ENCODE assay signal across 20 mouse cellular contexts in genomic region chr17:10465467-10465866, GRCm38 (mm10).
"Had no signal": no experiment of that assay in that cellular context is flagged by ENCODE, and none has a peak within 500 bp of the region (broad histone marks: within the 10 kb centered on the region; RNA-seq: fewer than 3 reads in every experiment).

No protein-coding gene starts in this region.

- H3K4me1 ChIP-seq: intestine, embryonic 15.5 days; kidney, embryonic 15.5 days; liver, embryonic 13.5 days; megakaryocyte, embryonic 14.5 days; midbrain, embryonic 12.5 days; midbrain, embryonic 15.5 days; neural tube, embryonic 12.5 days; neural tube, embryonic 15.5 days had no signal

- ATAC-seq: intestine, embryonic 15.5 days; midbrain, embryonic 15.5 days had no signal

- H3K9me3 ChIP-seq: intestine, embryonic 15.5 days; kidney, embryonic 15.5 days; liver, embryonic 13.5 days; midbrain, embryonic 12.5 days; midbrain, embryonic 15.5 days; neural tube, embryonic 12.5 days; neural tube, embryonic 15.5 days had no signal

- H3K36me3 ChIP-seq: intestine, embryonic 15.5 days; kidney, embryonic 15.5 days; liver, embryonic 13.5 days; midbrain, embryonic 12.5 days; midbrain, embryonic 15.5 days; neural tube, embryonic 12.5 days; neural tube, embryonic 15.5 days had no signal

- DNase-seq: kidney, adult 11 months; kidney, adult 8-10 months; kidney, postnatal 10 days; kidney, postnatal 36 days; layer of hippocampus, postnatal 36 days; liver, embryonic 13.5 days; right cerebral cortex, adult 18-20 months; right cerebral cortex, postnatal 14 days; right cerebral cortex, postnatal 4 days; thymus, adult 18-20 months; thymus, postnatal 36 days had no signal

- H3K4me2 ChIP-seq: intestine, embryonic 15.5 days; kidney, embryonic 15.5 days; liver, embryonic 13.5 days; midbrain, embryonic 12.5 days; midbrain, embryonic 15.5 days; neural tube, embryonic 12.5 days; neural tube, embryonic 15.5 days had no signal

- H3K4me3 ChIP-seq: intestine, embryonic 15.5 days; kidney, embryonic 15.5 days; left cerebral cortex, adult 2 months; liver, embryonic 13.5 days; megakaryocyte, embryonic 14.5 days; midbrain, embryonic 12.5 days; midbrain, embryonic 15.5 days; neural tube, embryonic 12.5 days; neural tube, embryonic 15.5 days had no signal

- H3K27me3 ChIP-seq: intestine, embryonic 15.5 days; kidney, embryonic 15.5 days; liver, embryonic 13.5 days; midbrain, embryonic 12.5 days; midbrain, embryonic 15.5 days; neural tube, embryonic 12.5 days; neural tube, embryonic 15.5 days had no signal

- H3K9ac ChIP-seq: intestine, embryonic 15.5 days; kidney, embryonic 15.5 days; liver, embryonic 13.5 days; midbrain, embryonic 12.5 days; midbrain, embryonic 15.5 days; neural tube, embryonic 12.5 days; neural tube, embryonic 15.5 days had no signal

- H3K27ac ChIP-seq: intestine, embryonic 15.5 days; kidney, embryonic 15.5 days; left cerebral cortex, adult 2 months; liver, embryonic 13.5 days; midbrain, embryonic 12.5 days; midbrain, embryonic 15.5 days; neural tube, embryonic 12.5 days; neural tube, embryonic 15.5 days; stomach, postnatal 0 days had no signal
